Mouse (Mus musculus) heart, adult 2 months (tissue): Measurements from ENCODE around the gene Pcid2. TPM values are rescaled to one million over a fixed set of nuclear protein-coding genes. Genes with fewer than 3 reads are reported as not detected.
"Not testable (repeated sequence)": the region's sequence is repeated elsewhere in the genome, so short reads cannot be mapped to it uniquely, and the experiment has no call there.

ENCODE experiments used
- DNase-seq, 2 experiments: peaks; one replicate each; pipeline ENCODE4 v3.0.0; 2021
- H3K27ac ChIP-seq: fragments of 200-600 bp; 2 replicates; pipeline ENCODE4 v1.8.1; 2022
- H3K27me3 ChIP-seq: fragments of 200-500 bp; 2 replicates; pipeline ENCODE4 v1.6.1; 2012; ENCODE audit warnings: mild to moderate bottlenecking, low read length, inconsistent platforms, mixed read lengths; ENCODE audit not compliant: control insufficient read depth, insufficient read depth
- H3K36me3 ChIP-seq: fragments of 200-500 bp; 2 replicates; pipeline ENCODE4 v1.6.1; 2012; ENCODE audit warnings: low read length, inconsistent platforms; ENCODE audit not compliant: control insufficient read depth, insufficient read depth
- H3K4me1 ChIP-seq: fragments of 200-500 bp; 2 replicates; pipeline ENCODE4 v1.6.1; 2011; ENCODE audit warnings: low read length; ENCODE audit not compliant: control insufficient read depth, insufficient read depth
- H3K4me3 ChIP-seq: fragments of 200-600 bp; 2 replicates; pipeline ENCODE4 v1.8.1; 2022
- H3K79me2 ChIP-seq: fragments of 200-500 bp; replicated peaks from 2 replicates; pipeline ENCODE4 v1.6.1; 2012; ENCODE audit warnings: mild to moderate bottlenecking, inconsistent platforms, low read length, moderate library complexity, mixed read lengths; ENCODE audit not compliant: control insufficient read depth, insufficient read depth
- H3K9ac ChIP-seq: fragments of 200-500 bp; 2 replicates; pipeline ENCODE4 v1.6.1; 2012; ENCODE audit warnings: low read depth, mild to moderate bottlenecking, control low read depth, inconsistent platforms, low read length, mixed read lengths
- CTCF ChIP-seq: fragments of 200-600 bp; IDR thresholded peaks from 2 replicates; pipeline ENCODE4 v1.8.1; 2022; ENCODE audit warnings: antibody characterized with exemption, mild to moderate bottlenecking, moderate library complexity
- EP300 ChIP-seq: fragments of 200-500 bp; IDR thresholded peaks from 2 replicates; pipeline ENCODE4 v1.6.1; 2011; ENCODE audit warnings: low read depth, low read length, control low read depth; ENCODE audit not compliant: insufficient read depth
- POLR2A ChIP-seq: fragments of 200-500 bp; IDR thresholded peaks from 2 replicates; pipeline ENCODE4 v1.6.1; 2011; ENCODE audit warnings: mild to moderate bottlenecking, low read depth, low read length, control low read depth; ENCODE audit not compliant: insufficient read depth
- WGBS: fragments of 180-500 bp; shearing (Covaris S2); methylation state at CpG from one replicate; pipeline ENCODE4 v1.1.7; 2018; 5-methylcytosine and 5-hydroxymethylcytosine counted together
- intact Hi-C: fragments of 180-260 bp; cut with DNase I; formaldehyde crosslinking; loops from one replicate; pipeline ENCODE4 v1.15.1; 2025
- polyA plus RNA-seq: library from polyadenylated mRNA; depleted of rRNA; stranded (reverse); fragments of >200 nt; gene quantifications from 2 replicates; pipeline ENCODE4 v1.2.3, GENCODE M21; 2012
- total RNA-seq, 2 experiments: library from RNA; stranded (reverse); gene quantifications; 2 replicates each; pipeline ENCODE4 v1.2.3; 2021

Gene Pcid2
- total and polyA plus RNA-seq, 3 experiments: 8.2 to 12.9 (median 10.3) TPM

- H3K4me1 ChIP-seq: peaks cover 9% of the 10 kb centered on the region
- no peak for DNase-seq
- intact Hi-C loops: loop anchor here (5.0 to 10.0 kb wide), 2 partner anchors 99 to 353 kb away; partner anchors contain the start of gene Atp11a
- H3K79me2 ChIP-seq: peaks cover 16% of the 10 kb centered on the region
- H3K36me3 ChIP-seq: no peaks in the 10 kb centered on the region
- TF ChIP-seq POLR2A (no peak), CTCF (no peak), EP300 (no peak)
- H3K27me3 ChIP-seq: no peaks in the 10 kb centered on the region
- no peak overlapping the region for H3K9ac ChIP-seq
- no peak overlapping the region for H3K27ac ChIP-seq
- WGBS: 59% methylated on average over 13 of the region's 13 CpGs
- no peak overlapping the region for H3K4me3 ChIP-seq
These were observed 2.9 kb upstream of the Pcid2 start for GRCm38 (mm10) chr8:13107990-13108638.

- peak overlapping the region; percentile 97 for H3K27ac ChIP-seq
- 1% methylated on average over 55 of the region's 63 CpGs for WGBS
- peaks cover 10% of the 10 kb centered on the region for H3K79me2 ChIP-seq
- intact Hi-C loops: loop anchor here (2.0 to 10.0 kb wide), 4 partner anchors 53 to 351 kb away; partner anchors contain the start of genes Atp11a and Lamp1
- H3K27me3 ChIP-seq: no peaks in the 10 kb centered on the region
- H3K4me1 ChIP-seq: peaks cover 9% of the 10 kb centered on the region
- no peak for DNase-seq
- no peaks in the 10 kb centered on the region for H3K36me3 ChIP-seq
- TF ChIP-seq CTCF: no peak
- no peak for TF ChIP-seq EP300
- no peak for TF ChIP-seq POLR2A
- peak overlapping the region; percentile 96 for H3K9ac ChIP-seq
- H3K4me3 ChIP-seq: peak overlapping the region; percentile 100
These were observed 771 bp upstream of the Pcid2 start for GRCm38 (mm10) chr8:13105908-13106551.

- Histone ChIP-seq H3K36me3 (no peaks in the 10 kb centered on the region), H3K27me3 (no peaks in the 10 kb centered on the region), H3K79me2 (peaks cover 10% of the 10 kb centered on the region), H3K4me1 (peaks cover 8% of the 10 kb centered on the region), H3K27ac (peak overlapping the region; percentile 94), H3K4me3 (peak overlapping the region; percentile 91), H3K9ac (peak overlapping the region; percentile 70)
- TF ChIP-seq POLR2A (peak; percentile 84), CTCF (no peak), EP300 (peak; percentile 5; the same call in 1 of the 2 replicates)
- 0% methylated on average over 38 of the region's 45 CpGs for WGBS
- intact Hi-C loops: loop anchor here (2.0 to 10.0 kb wide), 6 partner anchors 54 to 432 kb away; partner anchors contain the start of genes Atp11a, Lamp1 and Tubgcp3
- DNase-seq: peak; percentile 89 to 94
These were observed 570 bp downstream of the Pcid2 start for GRCm38 (mm10) chr8:13104691-13105086.

- Histone ChIP-seq H3K27me3 (no peaks in the 10 kb centered on the region), H3K27ac (no peak overlapping the region), H3K36me3 (no peaks in the 10 kb centered on the region), H3K79me2 (no peaks in the 10 kb centered on the region), H3K9ac (no peak overlapping the region), H3K4me3 (no peak overlapping the region), H3K4me1 (no peaks in the 10 kb centered on the region)
- TF ChIP-seq EP300 (no peak), POLR2A (no peak), CTCF (no peak)
- DNase-seq: no peak
- WGBS: 91% methylated on average over 7 of the region's 7 CpGs
- intact Hi-C loops: no loop called here
These were observed 27.7 kb downstream of the Pcid2 start for GRCm38 (mm10) chr8:13077542-13077941.

- 95% methylated on average over 1 of the region's 1 CpGs for WGBS
- H3K4me1 ChIP-seq, H3K27me3 ChIP-seq, H3K27ac ChIP-seq, DNase-seq, H3K4me3 ChIP-seq, intact Hi-C loops, H3K36me3 ChIP-seq, H3K9ac ChIP-seq, H3K79me2 ChIP-seq: not testable (repeated sequence)
These were observed 29.7 kb downstream of the Pcid2 start for GRCm38 (mm10) chr8:13075579-13075978.

- H3K27ac ChIP-seq: no peak overlapping the region
- 93% methylated on average over 8 of the region's 8 CpGs for WGBS
- no peak for DNase-seq
- H3K36me3 ChIP-seq: no peaks in the 10 kb centered on the region
- H3K4me3 ChIP-seq: no peak overlapping the region
- no peaks in the 10 kb centered on the region for H3K79me2 ChIP-seq
- no peak overlapping the region for H3K9ac ChIP-seq
- TF ChIP-seq EP300 (no peak), CTCF (no peak), POLR2A (no peak)
- intact Hi-C loops: no loop called here
- H3K4me1 ChIP-seq: no peaks in the 10 kb centered on the region
- H3K27me3 ChIP-seq: no peaks in the 10 kb centered on the region
These were observed 30.2 kb downstream of the Pcid2 start for GRCm38 (mm10) chr8:13075044-13075443.
